Mouse (Mus musculus): ENCODE measurements around the gene Fam193b. TPM values are rescaled to one million over a fixed set of nuclear protein-coding genes. Genes with fewer than 3 reads are reported as not detected.
A peak's percentile ranks its signal among the peaks of the same experiment; 100 is the strongest.

The Fam193b gene
- polyA plus RNA-seq, 1 experiment: 57.7 TPM

GRCm38 (mm10) chr13:55527834-55528772 lies 42.8 kb downstream of the Fam193b start:
- no peak for DNase-seq (ENCODE audit: low read depth)

- DNase-seq (ENCODE audit: low read depth): no peak
Observed at GRCm38 (mm10) chr13:55527212-55527611, 43.7 kb downstream of the Fam193b start.

DNA sequence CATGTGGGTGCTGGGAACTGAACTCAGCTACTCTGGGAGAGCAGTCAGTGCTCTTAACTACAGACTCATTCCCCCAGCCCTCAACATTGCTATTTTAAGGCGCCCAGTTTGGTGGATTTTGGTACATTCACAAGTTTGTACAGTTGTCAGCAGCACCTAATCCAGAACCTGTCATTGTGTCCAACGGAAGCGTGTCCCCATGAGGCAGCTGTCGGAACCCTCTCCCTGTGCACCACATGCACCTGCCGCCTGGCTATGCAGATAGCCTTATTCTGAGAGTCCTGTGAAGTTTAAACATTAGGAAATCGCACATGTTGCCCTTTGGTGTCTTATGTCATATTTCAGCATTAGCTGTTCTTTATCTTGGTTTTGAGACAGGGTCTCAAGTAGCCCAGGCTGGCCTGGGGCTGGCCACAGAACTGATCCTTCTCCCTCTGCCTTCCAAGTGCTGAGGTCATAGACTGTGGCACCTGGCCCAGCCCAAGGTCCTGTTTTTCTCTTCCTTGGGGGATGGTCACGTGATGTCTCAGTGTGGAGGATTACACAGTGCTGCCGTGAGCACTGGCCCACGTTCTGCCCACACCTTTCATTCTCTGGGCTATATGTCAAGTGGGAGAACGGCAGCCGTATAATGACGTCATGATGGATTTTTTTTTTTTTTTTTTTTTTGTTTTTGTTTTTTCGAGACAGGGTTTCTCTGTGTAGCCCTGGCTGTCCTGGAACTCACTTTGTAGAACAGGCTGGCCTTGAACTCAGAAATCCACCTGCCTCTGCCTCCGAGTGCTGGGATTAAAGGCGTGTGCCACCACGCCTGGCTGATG lies 45.0 kb downstream of the Fam193b start:
- DNase-seq (ENCODE audit: low read depth): peak; percentile 40

GRCm38 (mm10) chr13:55523951-55524600 lies 46.8 kb downstream of the Fam193b start:
- DNase-seq (ENCODE audit: low read depth): no peak

- DNase-seq (ENCODE audit: low read depth): no peak
Observed at GRCm38 (mm10) chr13:55523278-55523677, 47.6 kb downstream of the Fam193b start.

- DNase-seq (ENCODE audit: low read depth): peak; percentile 54
Observed at GRCm38 (mm10) chr13:55522730-55523129, 48.2 kb downstream of the Fam193b start.

DNA sequence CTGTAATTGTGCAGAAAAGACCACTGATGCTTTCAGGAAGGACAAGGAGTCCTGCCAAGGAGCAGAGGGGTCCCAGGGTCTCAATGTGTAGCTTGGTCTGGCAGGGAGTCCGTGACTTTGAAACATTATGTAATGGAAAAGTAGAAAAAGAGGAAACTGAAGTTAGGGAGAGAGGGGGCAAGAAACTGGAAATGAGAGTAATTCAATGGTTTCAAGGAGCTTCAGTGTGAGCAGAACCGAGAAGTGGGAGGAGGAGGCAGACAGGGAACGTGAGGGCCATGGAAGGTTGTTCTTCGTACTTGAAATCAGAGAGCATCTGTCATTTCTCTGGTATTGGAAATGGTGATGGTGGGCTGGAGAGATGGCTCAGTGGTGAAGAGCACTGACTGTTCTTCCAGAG lies 51.3 kb downstream of the Fam193b start:
- DNase-seq (ENCODE audit: low read depth): no peak

DNA sequence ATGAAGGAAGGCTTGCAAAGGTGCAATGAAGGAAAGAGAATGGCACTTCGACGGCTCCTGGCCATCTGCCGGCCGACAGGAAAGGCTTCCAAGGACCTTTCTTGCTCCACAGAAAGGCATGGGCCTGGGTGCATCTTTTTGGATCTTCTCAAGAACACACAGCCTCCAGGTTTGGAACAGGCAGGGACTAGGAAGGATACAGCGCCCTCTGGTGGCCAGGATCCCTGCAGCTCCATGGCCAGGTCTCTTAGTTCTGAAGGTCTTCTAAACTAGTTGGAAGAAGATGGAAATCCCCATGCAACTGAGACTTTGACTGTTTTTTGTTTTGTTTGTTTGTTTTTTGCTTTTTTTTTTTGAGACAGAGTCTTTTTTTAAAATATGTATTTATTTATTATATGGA lies 54.0 kb downstream of the Fam193b start:
- DNase-seq (ENCODE audit: low read depth): no peak

DNA sequence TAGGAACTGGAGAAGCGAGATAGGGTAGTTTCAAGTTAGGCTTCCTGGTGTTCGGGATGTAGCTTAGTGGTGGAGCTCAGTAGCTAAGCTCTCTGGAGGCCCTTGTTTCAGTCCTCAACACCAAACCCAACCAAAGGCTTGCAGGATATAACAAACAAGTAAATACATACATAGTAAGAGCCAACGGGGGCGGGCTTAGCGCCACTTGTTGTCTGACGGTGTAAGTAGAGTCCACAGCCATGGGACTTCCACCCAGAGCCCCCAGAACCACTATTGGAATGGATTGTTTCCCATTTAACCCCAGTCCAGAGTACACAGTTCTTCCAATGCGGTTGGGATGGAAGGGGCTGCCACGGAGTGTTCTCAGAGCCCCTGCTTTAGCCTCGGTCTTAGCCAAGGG lies 57.1 kb downstream of the Fam193b start:
- DNase-seq (ENCODE audit: low read depth): no peak

DNA sequence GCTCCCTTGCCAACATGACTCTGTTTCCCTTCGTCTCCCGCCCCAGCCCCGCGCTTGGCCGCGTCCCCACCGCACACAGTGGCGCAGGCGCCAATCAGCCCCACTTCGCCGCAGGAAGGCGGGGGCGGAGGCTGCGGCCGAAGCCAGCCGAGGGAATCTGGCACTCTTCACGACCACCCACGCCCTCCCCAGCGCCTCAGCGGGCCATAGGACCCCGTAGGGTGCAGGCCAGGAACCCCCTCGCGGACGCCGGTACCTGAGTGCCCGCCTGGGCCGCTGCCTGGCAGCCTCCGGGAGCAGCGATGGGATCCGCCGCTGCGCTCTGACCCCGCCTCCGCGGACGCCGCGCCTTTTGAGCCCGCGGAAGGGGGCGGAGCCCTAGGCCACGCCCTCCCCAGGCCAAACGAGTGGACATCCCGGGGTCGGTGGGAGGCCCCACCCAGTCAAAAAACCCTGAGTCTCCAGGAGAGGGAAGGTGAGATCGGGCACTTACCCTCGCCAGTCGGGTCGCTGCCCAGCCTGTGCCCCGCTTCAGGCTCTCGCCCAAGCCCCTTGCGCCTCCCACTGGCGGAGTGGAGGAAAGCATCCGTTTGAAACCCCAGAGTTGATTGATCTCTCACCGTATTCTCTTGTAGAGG lies 57.7 kb downstream of the Fam193b start, which contains the start of gene Pdlim7:
Gene Pdlim7, minus strand, starts transcription at position 566 of the 638 bp plus-strand sequence.
- no peak for DNase-seq (ENCODE audit: low read depth)

GRCm38 (mm10) chr13:55512379-55513031 lies 58.4 kb downstream of the Fam193b start:
- DNase-seq (ENCODE audit: low read depth): no peak

GRCm38 (mm10) chr13:55511492-55511861 lies 59.4 kb downstream of the Fam193b start:
- DNase-seq (ENCODE audit: low read depth): no peak

- DNase-seq (ENCODE audit: low read depth): no peak
Observed at GRCm38 (mm10) chr13:55510668-55511491, 60.0 kb downstream of the Fam193b start.

GRCm38 (mm10) chr13:55510332-55510667 lies 60.6 kb downstream of the Fam193b start:
- DNase-seq (ENCODE audit: low read depth): no peak

DNA sequence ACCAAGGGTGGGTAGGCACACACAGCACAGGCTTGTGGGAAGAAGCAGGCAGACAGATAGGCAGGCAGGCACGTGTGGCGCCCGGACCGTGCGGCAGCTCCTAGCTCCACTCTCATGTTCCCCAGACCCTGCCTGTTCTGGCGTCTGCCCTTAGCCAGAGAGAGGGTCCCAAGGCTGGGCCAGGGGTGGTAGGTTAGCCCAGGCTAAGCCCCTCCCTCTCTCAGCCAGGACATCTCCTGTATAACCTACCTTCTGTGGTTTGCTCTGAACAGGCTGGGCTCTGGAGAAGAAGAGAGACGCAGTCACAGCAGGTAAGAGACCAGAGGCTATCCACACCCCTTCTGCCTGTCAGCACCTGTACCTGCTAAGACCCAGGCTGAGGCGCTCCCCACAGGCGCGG lies 62.4 kb downstream of the Fam193b start:
- no peak for DNase-seq (ENCODE audit: low read depth)

- DNase-seq (ENCODE audit: low read depth): no peak
Observed at GRCm38 (mm10) chr13:55507877-55508276, 63.0 kb downstream of the Fam193b start.

DNA sequence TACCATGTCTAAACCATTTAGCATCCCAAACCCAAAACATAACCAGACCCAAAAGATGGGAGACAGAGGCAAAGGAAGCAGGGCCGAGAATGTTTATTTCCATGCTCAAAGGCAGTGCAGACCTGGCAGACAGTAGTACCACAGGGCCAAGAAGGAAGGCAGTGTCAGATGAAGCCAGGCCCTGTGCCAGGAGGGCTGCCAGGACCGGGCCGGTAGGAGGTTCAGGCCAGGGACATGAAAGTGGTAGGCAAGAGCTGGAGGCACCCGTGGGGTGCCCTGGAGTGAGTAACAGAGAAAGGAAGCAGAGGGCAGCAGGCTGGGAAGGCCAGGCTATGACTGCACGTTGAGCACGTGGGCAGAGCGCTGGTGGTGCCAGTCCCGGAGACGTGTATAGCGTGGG lies 64.2 kb downstream of the Fam193b start:
- DNase-seq (ENCODE audit: low read depth): no peak

GRCm38 (mm10) chr13:55505810-55506209 lies 65.1 kb downstream of the Fam193b start:
- no peak for DNase-seq (ENCODE audit: low read depth)

DNA sequence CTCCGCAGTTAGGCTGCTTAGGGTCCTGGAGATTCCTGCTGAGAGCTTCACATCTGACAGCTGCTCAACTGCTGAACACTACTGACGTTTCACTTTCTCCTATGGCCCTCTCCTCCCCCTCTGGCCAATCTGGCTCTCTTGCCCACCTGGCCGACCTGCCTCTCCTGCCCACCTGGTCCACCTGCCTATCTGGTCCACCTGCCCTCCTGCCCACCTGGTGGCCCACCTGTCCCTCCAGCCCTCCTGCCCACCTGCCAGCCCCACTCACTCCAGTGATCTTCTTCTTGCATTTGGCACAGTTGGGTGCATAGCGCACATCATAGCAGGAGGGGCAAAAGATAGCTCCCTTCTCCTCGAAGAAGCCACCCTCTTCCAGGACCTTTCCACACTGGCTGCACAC lies 66.5 kb downstream of the Fam193b start:
- no peak for DNase-seq (ENCODE audit: low read depth)

GRCm38 (mm10) chr13:55502405-55502804 lies 68.5 kb downstream of the Fam193b start:
- DNase-seq (ENCODE audit: low read depth): no peak
